Mouse (Mus musculus) ES-Bruce4 (cell line): ENCODE data around the gene Nup210.

Source experiments
- CTCF ChIP-seq: IDR thresholded peaks from one replicate; pipeline ENCODE4 v1.8.1; 2011; ENCODE audit warnings: low read depth, low read length
- EP300 ChIP-seq: IDR thresholded peaks from 2 replicates; pipeline ENCODE4 v1.6.1; 2011; ENCODE audit warnings: low read depth, low read length; ENCODE audit not compliant: insufficient read depth
- POLR2A ChIP-seq: IDR thresholded peaks from one replicate; pipeline ENCODE4 v1.8.1; 2011; ENCODE audit warnings: low read length; ENCODE audit not compliant: insufficient read depth

DNA sequence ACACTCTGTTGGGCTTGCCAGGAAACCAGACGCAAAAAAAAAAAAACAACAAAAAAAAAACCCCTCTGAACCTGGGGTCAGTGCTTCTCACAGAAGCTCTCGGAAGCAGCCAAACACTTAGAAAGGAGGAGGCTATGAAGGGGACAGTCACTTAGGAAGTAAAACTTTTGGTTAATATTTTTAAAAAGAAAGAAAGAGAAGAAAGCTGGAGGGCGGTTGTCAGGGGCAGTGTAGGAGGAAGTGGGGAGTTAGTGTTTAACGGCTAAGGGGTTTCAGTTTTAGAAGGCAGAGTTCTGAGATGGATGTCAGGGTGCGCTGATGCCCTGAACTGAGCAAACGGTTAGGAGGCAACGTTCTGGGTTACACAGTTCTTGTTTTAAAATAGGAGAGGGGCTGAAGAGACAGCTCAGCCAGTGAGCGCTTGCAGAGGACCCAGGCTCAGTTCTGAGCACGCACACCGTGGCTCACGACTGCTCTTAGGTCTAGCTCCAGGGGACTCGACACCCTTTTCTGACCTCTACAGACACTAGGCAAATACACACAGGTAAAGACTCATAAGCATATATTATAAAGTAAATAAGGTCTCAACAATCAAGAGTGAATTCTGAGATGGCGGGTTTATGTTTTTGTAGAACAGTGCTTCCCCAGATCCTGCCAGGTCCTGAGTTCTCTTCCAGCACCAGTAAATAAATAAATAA, 6.2 kb downstream of the Nup210 start:
- TF ChIP-seq POLR2A (no peak), EP300 (no peak), CTCF (no peak)
